Mouse (Mus musculus): ENCODE measurements around the gene Sipa1l1. TPM values are rescaled to one million over a fixed set of nuclear protein-coding genes. Genes with fewer than 3 reads are reported as not detected.
A peak's percentile ranks its signal among the peaks of the same experiment; 100 is the strongest.

Gene Sipa1l1
- polyA plus RNA-seq, 1 experiment from 2014 or later: 14.5 TPM

DNA sequence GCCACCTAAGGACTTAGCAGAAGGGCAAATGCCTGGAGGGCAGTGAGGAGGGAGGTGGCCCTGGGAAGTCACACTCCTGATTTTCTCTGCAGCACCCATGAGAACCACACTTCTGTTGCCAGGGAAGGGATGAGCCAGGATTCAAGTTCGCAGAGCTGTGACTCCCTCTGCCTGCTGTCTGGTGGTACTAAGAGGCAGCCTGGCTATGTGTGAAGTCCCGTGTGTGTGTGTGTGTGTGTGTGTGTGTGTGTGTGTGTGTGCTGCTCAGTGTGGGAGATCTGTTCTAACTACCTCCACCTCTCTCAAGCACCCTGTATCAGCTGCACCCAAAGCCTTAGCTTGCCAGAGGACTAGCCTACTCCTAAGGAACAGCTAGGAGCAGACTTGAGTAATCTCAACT, 298.5 kb downstream of the Sipa1l1 start:
- Histone ChIP-seq H3K9me3 (ENCODE audit: control insufficient read depth, low read length) (no peaks in the 10 kb centered on the region), H3K4me1 (ENCODE audit: control insufficient read depth, insufficient read depth, low read length) (no peaks in the 10 kb centered on the region), H3K9ac (replicated peaks; ENCODE audit: low read length) (no peak overlapping the region), H3K27me3 (ENCODE audit: control insufficient read depth, insufficient read depth, low read length) (no peaks in the 10 kb centered on the region), H3K36me3 (ENCODE audit: control insufficient read depth, insufficient read depth, low read length) (no peaks in the 10 kb centered on the region), H3K4me3 (replicated peaks; ENCODE audit: low read depth, low read length) (no peak overlapping the region), H3K4me2 (ENCODE audit: low read length) (no peak overlapping the region), H3K27ac (replicated peaks; ENCODE audit: low read depth, low read length) (no peak overlapping the region)
- 81% methylated on average over 2 of the region's 2 CpGs for WGBS
- DNase-seq: no peak
- ATAC-seq (ENCODE audit: low FRiP score, low TSS enrichment): no peak

DNA sequence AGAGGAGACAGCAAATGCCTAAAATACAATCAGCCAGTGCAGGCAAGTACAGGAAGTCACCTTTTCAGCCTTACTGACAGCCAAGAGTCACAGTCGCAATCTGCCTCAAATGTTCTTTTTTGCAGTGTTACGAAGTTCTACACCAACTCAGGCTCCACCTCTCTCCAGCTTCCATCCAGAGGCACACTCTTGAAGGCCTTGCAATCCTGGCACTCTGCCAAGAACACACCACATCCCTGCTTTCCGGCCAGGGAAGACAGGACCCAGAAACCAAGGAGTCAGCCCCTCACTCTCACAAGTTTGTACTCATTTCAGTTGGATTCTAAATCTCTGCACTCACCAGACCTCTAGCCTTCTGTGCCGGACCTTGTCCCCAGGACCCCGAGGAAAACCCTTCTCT, 299.3 kb downstream of the Sipa1l1 start:
- H3K4me1 ChIP-seq (ENCODE audit: control insufficient read depth, insufficient read depth, low read length): no peaks in the 10 kb centered on the region
- H3K9me3 ChIP-seq (ENCODE audit: control insufficient read depth, low read length): no peaks in the 10 kb centered on the region
- no peak overlapping the region for H3K4me3 ChIP-seq (replicated peaks; ENCODE audit: low read depth, low read length)
- no peaks in the 10 kb centered on the region for H3K27me3 ChIP-seq (ENCODE audit: control insufficient read depth, insufficient read depth, low read length)
- no peak for ATAC-seq (ENCODE audit: low FRiP score, low TSS enrichment)
- WGBS: 86% methylated on average over 5 of the region's 5 CpGs
- H3K4me2 ChIP-seq (ENCODE audit: low read length): no peak overlapping the region
- no peaks in the 10 kb centered on the region for H3K36me3 ChIP-seq (ENCODE audit: control insufficient read depth, insufficient read depth, low read length)
- no peak overlapping the region for H3K27ac ChIP-seq (replicated peaks; ENCODE audit: low read depth, low read length)
- no peak overlapping the region for H3K9ac ChIP-seq (replicated peaks; ENCODE audit: low read length)
- peak; percentile 32 for DNase-seq

DNA sequence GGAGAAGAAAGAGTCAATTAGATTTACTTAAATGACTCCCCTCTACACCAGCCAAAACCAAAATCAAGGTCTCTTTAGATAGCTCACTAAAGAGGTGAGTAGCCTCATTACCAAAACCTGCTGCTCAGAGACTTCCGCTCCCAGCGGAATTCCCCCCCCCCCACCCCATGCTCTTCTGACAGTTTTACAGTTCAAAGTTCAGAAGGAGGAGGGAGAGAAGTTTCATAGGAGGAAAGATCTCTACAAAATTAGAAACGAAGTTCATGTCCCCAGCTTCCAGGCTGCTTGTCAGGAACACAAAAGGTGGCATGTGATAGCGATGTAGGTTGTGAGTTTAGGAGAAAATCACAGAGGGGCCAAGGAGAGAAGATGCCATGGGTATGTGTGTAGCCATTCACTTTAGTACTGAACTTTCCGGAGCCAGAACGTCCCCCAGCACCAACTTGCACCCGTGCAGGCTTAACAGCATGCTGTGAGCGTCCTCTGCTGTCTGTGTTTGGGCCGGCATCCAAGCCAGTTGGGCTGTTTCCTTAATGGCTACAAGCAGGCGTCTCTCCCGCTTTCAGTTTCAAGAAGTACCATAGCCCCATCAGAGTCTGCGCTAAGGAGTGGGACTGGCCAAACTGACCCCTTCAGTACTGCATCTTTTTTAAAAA, 300.7 kb downstream of the Sipa1l1 start:
- Histone ChIP-seq H3K4me3 (replicated peaks; ENCODE audit: low read depth, low read length) (peak overlapping the region; percentile 49), H3K9me3 (ENCODE audit: control insufficient read depth, low read length) (no peaks in the 10 kb centered on the region), H3K36me3 (ENCODE audit: control insufficient read depth, insufficient read depth, low read length) (no peaks in the 10 kb centered on the region), H3K4me1 (ENCODE audit: control insufficient read depth, insufficient read depth, low read length) (no peaks in the 10 kb centered on the region), H3K27me3 (ENCODE audit: control insufficient read depth, insufficient read depth, low read length) (no peaks in the 10 kb centered on the region), H3K4me2 (ENCODE audit: low read length) (peak overlapping the region; percentile 95), H3K9ac (replicated peaks; ENCODE audit: low read length) (peak overlapping the region; percentile 59), H3K27ac (replicated peaks; ENCODE audit: low read depth, low read length) (peak overlapping the region; percentile 72)
- WGBS: 5% methylated on average over 12 of the region's 12 CpGs
- DNase-seq: peak; percentile 92
- ATAC-seq (ENCODE audit: low FRiP score, low TSS enrichment): peak; percentile 85; the same call in 1 of the 2 replicates

DNA sequence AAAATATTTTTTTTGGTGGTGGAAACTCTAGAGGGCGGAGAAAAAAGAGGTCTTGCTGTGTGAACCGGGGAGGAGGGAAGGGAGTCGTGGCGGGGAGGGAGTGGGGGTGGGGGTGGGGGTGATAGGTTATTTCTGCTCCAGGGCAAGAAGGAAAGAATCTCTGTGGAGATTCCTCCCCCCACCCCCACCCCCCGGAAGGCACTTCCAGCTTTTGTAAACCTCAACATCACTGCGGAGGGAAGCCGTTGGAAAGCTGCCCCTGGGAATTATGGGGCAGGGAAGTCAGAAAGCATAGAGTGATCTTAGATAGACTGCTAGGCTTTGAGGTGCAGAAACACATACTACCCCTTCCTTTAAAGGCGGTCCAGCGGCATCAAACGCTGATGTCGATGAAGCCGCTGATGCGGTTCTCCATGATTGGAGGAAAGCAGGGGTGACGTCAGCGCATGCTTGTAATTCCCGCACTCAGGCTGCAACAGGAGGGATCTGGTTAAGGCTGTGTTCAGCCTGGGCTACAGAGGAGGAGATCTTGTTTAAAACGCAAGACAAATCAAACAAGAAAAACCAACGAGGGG, 301.3 kb downstream of the Sipa1l1 start:
- H3K4me1 ChIP-seq (ENCODE audit: control insufficient read depth, insufficient read depth, low read length): no peaks in the 10 kb centered on the region
- ATAC-seq (ENCODE audit: low FRiP score, low TSS enrichment) (peak; percentile 94), DNase-seq (peak; percentile 95)
- peak overlapping the region; percentile 95 for H3K4me2 ChIP-seq (ENCODE audit: low read length)
- no peaks in the 10 kb centered on the region for H3K36me3 ChIP-seq (ENCODE audit: control insufficient read depth, insufficient read depth, low read length)
- H3K27me3 ChIP-seq (ENCODE audit: control insufficient read depth, insufficient read depth, low read length): no peaks in the 10 kb centered on the region
- peak overlapping the region; percentile 72 for H3K27ac ChIP-seq (replicated peaks; ENCODE audit: low read depth, low read length)
- H3K9ac ChIP-seq (replicated peaks; ENCODE audit: low read length): peak overlapping the region; percentile 59
- no peaks in the 10 kb centered on the region for H3K9me3 ChIP-seq (ENCODE audit: control insufficient read depth, low read length)
- peak overlapping the region; percentile 49 for H3K4me3 ChIP-seq (replicated peaks; ENCODE audit: low read depth, low read length)
- 2% methylated on average over 18 of the region's 18 CpGs for WGBS

DNA sequence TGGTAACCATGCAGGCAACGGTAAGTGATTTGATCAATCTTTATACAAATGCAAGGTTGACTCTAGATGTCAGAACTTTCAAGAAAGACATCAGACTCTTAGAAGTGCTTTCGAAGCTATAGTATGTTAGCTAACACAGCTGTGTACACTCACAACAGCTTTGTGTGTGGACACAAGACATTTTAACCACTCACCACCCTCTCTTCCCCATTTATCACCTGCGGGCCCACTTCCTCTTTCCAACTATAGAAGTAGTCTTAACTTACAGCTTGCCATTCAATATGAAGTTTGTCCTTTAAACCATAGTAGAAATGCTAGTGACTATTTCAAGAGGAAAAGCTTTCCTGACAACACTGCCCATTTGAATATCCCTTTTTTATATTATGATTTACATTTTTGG, 303.7 kb downstream of the Sipa1l1 start:
- no peaks in the 10 kb centered on the region for H3K36me3 ChIP-seq (ENCODE audit: control insufficient read depth, insufficient read depth, low read length)
- H3K4me2 ChIP-seq (ENCODE audit: low read length): no peak overlapping the region
- H3K9me3 ChIP-seq (ENCODE audit: control insufficient read depth, low read length): no peaks in the 10 kb centered on the region
- DNase-seq: no peak
- H3K4me3 ChIP-seq (replicated peaks; ENCODE audit: low read depth, low read length): no peak overlapping the region
- H3K27me3 ChIP-seq (ENCODE audit: control insufficient read depth, insufficient read depth, low read length): no peaks in the 10 kb centered on the region
- no peak overlapping the region for H3K27ac ChIP-seq (replicated peaks; ENCODE audit: low read depth, low read length)
- no peak overlapping the region for H3K9ac ChIP-seq (replicated peaks; ENCODE audit: low read length)
- peaks cover 1% of the 10 kb centered on the region for H3K4me1 ChIP-seq (ENCODE audit: control insufficient read depth, insufficient read depth, low read length)
- no peak for ATAC-seq (ENCODE audit: low FRiP score, low TSS enrichment)
- WGBS: 78% methylated on average over 3 of the region's 3 CpGs

DNA sequence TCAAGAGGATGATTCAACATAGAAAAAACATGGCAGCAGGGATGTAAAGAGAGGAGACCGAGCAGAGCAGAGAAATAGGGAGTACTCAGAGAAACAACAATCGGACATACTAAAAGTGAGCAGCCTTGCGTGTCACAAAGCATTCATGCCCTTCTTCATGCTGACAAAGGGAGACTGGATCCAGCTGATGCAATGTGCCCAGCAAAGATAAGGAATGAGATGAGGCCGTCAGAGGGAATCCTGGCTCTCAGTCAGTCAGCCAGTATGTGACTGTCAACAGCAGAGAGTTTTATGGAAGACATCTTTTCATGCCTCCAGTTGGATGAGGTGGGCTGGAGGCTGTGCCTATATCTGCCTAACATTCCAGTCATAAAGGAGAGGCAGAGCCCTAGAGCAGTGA, 304.1 kb downstream of the Sipa1l1 start:
- Histone ChIP-seq H3K27me3 (ENCODE audit: control insufficient read depth, insufficient read depth, low read length) (no peaks in the 10 kb centered on the region), H3K9me3 (ENCODE audit: control insufficient read depth, low read length) (no peaks in the 10 kb centered on the region), H3K4me3 (replicated peaks; ENCODE audit: low read depth, low read length) (no peak overlapping the region), H3K27ac (replicated peaks; ENCODE audit: low read depth, low read length) (no peak overlapping the region), H3K4me2 (ENCODE audit: low read length) (no peak overlapping the region), H3K36me3 (ENCODE audit: control insufficient read depth, insufficient read depth, low read length) (no peaks in the 10 kb centered on the region), H3K4me1 (ENCODE audit: control insufficient read depth, insufficient read depth, low read length) (peaks cover 6% of the 10 kb centered on the region), H3K9ac (replicated peaks; ENCODE audit: low read length) (no peak overlapping the region)
- DNase-seq (no peak), ATAC-seq (ENCODE audit: low FRiP score, low TSS enrichment) (no peak)
- 55% methylated on average over 4 of the region's 4 CpGs for WGBS

DNA sequence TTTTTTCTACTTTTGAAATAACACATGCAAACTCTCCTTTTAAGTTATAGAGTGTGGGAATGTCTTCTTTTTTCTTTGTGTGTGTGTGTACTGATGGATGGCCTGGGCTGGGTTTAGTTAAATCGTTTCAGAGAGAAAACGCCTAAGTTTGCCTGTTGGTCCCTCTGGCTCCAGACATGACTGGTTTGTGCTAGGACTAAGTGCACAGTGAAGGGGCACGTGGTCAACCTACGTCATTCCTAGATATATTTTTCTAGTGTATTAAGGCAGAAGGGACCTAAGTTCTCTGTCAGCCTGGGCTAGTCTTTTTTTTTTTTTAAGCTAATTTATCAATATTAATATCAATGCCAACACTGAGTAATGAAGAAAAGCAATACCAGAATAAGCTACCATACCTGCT, 305.3 kb downstream of the Sipa1l1 start:
- no peaks in the 10 kb centered on the region for H3K9me3 ChIP-seq (ENCODE audit: control insufficient read depth, low read length)
- no peaks in the 10 kb centered on the region for H3K36me3 ChIP-seq (ENCODE audit: control insufficient read depth, insufficient read depth, low read length)
- DNase-seq (no peak), ATAC-seq (ENCODE audit: low FRiP score, low TSS enrichment) (no peak)
- H3K27ac ChIP-seq (replicated peaks; ENCODE audit: low read depth, low read length): no peak overlapping the region
- no peak overlapping the region for H3K9ac ChIP-seq (replicated peaks; ENCODE audit: low read length)
- WGBS: 89% methylated on average over 4 of the region's 4 CpGs
- H3K4me3 ChIP-seq (replicated peaks; ENCODE audit: low read depth, low read length): no peak overlapping the region
- H3K4me1 ChIP-seq (ENCODE audit: control insufficient read depth, insufficient read depth, low read length): peaks cover 13% of the 10 kb centered on the region
- H3K27me3 ChIP-seq (ENCODE audit: control insufficient read depth, insufficient read depth, low read length): no peaks in the 10 kb centered on the region
- H3K4me2 ChIP-seq (ENCODE audit: low read length): no peak overlapping the region

DNA sequence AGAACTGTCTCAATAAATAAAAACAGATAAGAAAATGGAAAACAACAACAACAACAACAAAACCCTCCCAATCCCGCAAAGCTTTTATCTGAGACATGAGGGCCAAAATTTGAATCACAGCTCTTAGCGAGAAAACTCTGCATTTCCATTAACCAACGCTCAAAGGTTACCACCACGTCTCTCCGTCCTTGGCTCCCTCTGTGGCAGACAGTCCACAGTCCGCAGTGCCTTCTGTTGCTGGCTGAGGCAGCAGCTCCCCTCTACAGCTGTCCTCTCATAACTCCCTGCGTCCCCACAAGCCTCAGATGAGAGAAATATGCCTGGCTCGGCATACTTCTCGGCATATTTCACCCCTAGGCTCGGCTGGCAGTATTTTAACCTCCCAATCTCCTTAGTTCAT, 306.9 kb downstream of the Sipa1l1 start:
- ATAC-seq (ENCODE audit: low FRiP score, low TSS enrichment): no peak
- no peaks in the 10 kb centered on the region for H3K27me3 ChIP-seq (ENCODE audit: control insufficient read depth, insufficient read depth, low read length)
- no peak overlapping the region for H3K9ac ChIP-seq (replicated peaks; ENCODE audit: low read length)
- H3K9me3 ChIP-seq (ENCODE audit: control insufficient read depth, low read length): no peaks in the 10 kb centered on the region
- no peak overlapping the region for H3K4me3 ChIP-seq (replicated peaks; ENCODE audit: low read depth, low read length)
- H3K4me1 ChIP-seq (ENCODE audit: control insufficient read depth, insufficient read depth, low read length): peaks cover 13% of the 10 kb centered on the region
- no peak overlapping the region for H3K27ac ChIP-seq (replicated peaks; ENCODE audit: low read depth, low read length)
- no peak overlapping the region for H3K4me2 ChIP-seq (ENCODE audit: low read length)
- 84% methylated on average over 10 of the region's 10 CpGs for WGBS
- no peaks in the 10 kb centered on the region for H3K36me3 ChIP-seq (ENCODE audit: control insufficient read depth, insufficient read depth, low read length)
- no peak for DNase-seq

DNA sequence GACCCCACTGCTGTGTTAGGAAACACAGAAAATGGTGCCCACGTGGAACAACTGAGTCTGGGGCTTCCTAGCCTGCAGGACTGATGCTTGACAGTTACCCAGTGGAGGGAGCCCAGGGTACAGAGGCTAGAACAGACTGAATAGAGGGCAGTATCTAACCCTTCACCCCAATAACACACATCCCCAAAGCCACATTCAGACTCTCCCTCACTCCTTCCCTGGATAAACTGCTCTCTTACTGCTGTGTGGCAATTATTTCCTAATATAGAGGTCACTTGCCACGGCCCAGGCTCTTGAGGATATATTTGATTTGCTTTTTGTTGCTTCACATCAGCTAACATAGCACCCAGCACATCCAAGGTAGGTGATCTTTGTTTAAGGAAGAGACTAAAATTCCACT, 307.5 kb downstream of the Sipa1l1 start:
- H3K27ac ChIP-seq (replicated peaks; ENCODE audit: low read depth, low read length): no peak overlapping the region
- DNase-seq (no peak), ATAC-seq (ENCODE audit: low FRiP score, low TSS enrichment) (no peak)
- H3K4me1 ChIP-seq (ENCODE audit: control insufficient read depth, insufficient read depth, low read length): peaks cover 13% of the 10 kb centered on the region
- H3K27me3 ChIP-seq (ENCODE audit: control insufficient read depth, insufficient read depth, low read length): no peaks in the 10 kb centered on the region
- 55% methylated on average over 2 of the region's 2 CpGs for WGBS
- H3K4me2 ChIP-seq (ENCODE audit: low read length): no peak overlapping the region
- H3K4me3 ChIP-seq (replicated peaks; ENCODE audit: low read depth, low read length): no peak overlapping the region
- no peaks in the 10 kb centered on the region for H3K36me3 ChIP-seq (ENCODE audit: control insufficient read depth, insufficient read depth, low read length)
- H3K9me3 ChIP-seq (ENCODE audit: control insufficient read depth, low read length): no peaks in the 10 kb centered on the region
- no peak overlapping the region for H3K9ac ChIP-seq (replicated peaks; ENCODE audit: low read length)
